Mouse (Mus musculus): ENCODE measurements around the gene Vil1. TPM values are rescaled to one million over a fixed set of nuclear protein-coding genes. Genes with fewer than 3 reads are reported as not detected.
A peak's percentile ranks its signal among the peaks of the same experiment; 100 is the strongest.

Gene Vil1
- under 1 TPM in 1 of 2 experiments, not detected in 1; 0.11 TPM for total RNA-seq (2021)
- long read RNA-seq, experiment 1, partial matches to known transcripts, result 0 of 1 reads
- long read RNA-seq, experiment 1, other reads (novel, unspliced or antisense), result 1 of 1 reads
- long read RNA-seq, experiment 2, result 0 reads

DNA sequence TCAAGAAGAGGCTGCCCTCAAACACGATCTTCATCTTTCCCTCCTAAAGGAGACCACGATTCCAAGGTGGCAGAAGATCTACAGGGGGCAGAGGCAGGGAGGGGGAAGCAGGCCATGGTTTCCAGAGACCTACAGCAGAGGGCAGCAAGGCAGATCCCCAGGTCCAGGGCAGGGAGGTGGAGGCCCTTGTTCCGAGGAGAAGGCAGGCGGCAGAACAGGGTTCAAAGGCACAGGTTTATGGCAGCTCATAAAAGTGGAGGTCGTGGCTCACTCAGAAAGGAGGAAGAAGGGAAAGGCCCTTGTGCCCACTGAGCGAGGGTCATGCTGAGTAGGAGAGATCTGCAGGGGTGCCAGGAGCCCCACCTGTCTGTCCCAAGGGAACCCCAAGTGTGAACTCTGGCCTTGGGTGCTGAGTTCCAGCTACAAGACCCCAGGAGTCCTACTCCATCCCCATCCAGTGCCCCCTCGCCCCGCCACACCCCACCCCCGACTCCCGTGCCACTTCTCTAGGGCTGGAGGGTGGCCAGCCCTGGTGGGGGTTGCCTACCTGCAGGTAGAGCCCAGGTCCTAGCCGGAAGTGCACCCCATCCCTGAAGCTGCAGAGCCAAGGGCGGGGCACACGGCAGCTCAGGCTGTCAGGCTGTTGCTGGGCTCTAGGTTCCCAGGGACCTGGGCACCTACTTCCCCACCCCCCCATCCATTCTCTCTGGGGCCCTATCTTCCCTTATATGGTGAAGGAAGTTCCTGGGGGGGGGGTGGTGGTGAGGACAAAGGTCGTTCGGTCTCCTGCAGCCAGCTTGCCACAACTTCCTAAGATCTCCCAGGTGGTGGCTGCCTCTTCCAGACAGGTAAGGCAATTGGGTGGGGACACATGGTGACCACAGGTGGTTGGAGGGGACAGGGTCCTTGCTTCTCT, at the start of gene Vil1:
Gene Vil1, plus strand, starts transcription at position 788 of the 916 bp plus-strand sequence.
- DNase-seq (ENCODE audit: low spot score), result no peak

- DNase-seq (ENCODE audit: low spot score), result no peak
Observed at GRCm38 (mm10) chr1:74359952-74360517, 49.1 kb upstream of the Vil1 start.

DNA sequence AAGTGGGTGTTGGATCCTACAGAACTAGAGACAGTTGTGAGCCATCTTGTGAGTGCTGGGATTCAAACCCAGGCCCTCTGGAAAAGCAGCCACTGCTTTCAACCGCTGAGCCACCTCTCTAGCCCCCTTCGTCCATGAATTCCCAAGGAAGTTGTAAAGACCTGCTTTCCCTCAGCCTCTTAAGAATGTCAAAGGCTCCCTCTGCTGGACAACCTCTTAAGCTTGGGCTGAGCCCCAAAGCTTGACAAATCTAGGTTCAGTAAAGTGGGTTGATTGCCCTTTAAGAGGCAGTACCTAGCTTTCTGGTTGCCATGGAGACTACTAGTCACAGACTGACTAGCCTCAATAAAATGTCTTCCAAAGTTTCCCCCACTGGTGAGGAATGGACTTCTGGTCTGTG, 47.4 kb upstream of the Vil1 start, which contains the start of gene Catip:
Gene Catip, plus strand, starts transcription at position 297 of the 400 bp plus-strand sequence.
- peak; percentile 87 for DNase-seq (ENCODE audit: low spot score)

DNA sequence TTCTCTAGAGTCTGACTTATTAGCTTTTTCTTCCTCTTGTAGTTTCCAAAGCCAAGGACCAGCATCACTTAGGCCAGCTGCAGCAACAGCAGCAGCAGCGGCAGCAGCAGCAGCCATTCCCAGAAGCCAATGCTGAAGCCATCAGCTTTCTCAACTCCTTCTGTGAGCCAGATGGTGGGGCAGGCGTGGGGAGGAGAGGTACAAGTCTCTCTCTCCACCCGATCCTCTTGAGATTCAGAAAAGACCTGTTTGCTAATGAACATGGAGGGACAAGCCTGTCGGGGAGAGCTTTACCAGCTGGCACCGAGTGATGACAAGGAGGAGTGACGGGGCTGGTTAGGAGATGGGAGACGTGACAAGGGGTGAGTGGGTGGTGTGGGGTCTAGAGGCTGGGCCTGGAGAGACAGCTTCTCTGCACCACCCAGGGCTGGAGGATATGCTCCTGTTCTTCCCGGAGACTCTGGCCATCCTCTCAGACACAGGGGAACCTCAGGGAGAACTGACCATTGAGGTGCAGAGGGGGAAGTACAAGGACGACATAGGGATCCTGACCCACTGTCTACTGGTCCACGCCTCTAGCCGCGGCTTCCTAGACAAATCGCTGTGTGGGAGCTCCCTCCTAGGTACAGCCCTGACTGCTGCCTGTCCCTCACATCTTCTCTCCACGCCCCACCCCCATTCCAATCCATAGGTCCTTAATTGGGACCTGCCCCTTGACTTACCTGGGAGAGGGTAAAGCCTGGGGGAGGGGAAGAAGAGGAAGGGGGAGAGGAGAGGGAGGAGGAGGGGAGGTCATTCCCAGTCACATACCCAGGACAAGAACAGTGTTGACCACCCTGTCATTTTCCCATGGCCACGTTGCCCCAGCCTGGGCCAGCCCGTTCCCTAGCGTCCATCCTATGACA, 46.6 kb upstream of the Vil1 start:
- no peak for DNase-seq (ENCODE audit: low spot score)

GRCm38 (mm10) chr1:74363437-74363836, 45.7 kb upstream of the Vil1 start:
- no peak for DNase-seq (ENCODE audit: low spot score)

DNA sequence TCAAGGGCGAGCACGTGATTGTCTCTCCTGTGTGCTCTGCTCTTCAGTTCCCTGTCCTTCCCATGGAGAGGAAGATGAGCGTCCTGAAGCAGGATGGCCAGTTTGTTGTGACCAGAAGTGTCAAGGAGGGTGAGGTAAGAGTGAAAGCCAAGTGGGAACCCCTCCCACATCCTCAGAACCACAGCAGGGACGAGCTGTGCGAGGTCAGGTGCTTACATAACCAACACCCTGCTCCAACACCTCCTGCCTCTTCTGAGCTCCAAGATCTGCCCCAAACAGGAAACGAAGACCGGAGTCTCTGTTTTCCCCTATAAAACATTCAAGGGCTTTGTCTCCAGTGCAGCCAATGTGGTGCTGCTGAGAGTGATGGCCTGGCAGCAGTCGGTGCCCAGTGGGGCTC, 44.9 kb upstream of the Vil1 start:
- DNase-seq (ENCODE audit: low spot score), result no peak

- peak; percentile 52 for DNase-seq (ENCODE audit: low spot score)
Observed at GRCm38 (mm10) chr1:74367886-74368645, 41.1 kb upstream of the Vil1 start.

DNA sequence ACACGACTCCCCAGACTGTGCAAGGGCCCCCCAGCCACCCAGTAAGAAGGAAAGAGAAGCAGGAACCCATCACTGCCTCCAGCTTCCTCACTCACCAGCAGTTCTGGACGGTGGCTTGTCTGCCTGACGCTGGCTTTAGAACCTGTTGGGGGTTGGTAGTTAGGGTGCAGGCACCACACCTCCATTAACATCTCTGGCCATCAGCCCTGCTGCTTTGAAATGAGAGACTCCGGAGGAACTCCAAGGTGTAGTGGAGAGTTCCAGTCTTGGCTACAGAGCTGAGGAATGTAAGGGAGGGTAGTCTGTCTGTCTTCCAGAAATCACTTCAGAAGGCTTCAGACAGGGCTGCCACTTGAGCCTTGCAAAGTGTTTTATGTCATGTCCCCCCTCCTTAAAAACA, 39.1 kb upstream of the Vil1 start:
- no peak for DNase-seq (ENCODE audit: low spot score)

DNA sequence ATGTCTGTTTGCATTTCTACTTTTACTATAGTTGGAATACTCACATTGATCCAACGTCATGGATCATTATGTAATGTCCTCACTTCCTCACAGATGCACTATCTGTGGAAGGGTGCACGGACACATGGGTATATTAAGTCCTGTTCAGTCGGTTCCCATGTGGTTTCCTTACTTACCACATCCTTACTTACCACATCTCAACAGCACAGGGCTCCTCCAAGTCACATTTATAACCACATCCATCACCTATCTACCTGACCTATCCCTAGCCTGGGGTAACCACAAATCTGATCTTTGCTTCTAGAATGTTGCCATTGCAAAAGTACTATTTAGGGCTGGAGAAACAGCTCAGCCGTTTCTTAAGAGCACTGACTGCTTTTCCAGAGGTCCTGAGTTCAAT, 35.8 kb upstream of the Vil1 start:
- no peak for DNase-seq (ENCODE audit: low spot score)

GRCm38 (mm10) chr1:74374980-74375379, 34.2 kb upstream of the Vil1 start, which contains the start of gene Slc11a1:
Gene Slc11a1, plus strand, starts transcription at chr1:74375195.
- DNase-seq (ENCODE audit: low spot score), result no peak

DNA sequence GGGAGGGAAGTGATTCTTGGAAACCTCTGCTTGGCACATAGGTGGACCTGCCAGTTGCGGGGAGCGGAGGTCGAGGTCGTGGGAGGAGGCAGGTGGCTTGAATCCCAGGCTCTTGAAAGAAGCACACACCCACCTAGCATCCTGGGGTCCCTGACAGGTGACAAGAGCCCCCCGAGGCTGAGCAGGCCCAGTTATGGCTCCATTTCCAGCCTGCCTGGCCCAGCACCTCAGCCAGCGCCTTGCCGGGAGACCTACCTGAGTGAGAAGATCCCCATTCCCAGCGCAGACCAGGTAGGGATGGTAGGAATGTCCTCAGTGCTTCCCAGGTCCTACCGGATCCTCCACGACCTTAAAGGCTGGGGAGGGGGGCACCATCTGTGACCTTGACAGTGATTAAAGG, 33.6 kb upstream of the Vil1 start:
- no peak for DNase-seq (ENCODE audit: low spot score)

GRCm38 (mm10) chr1:74376396-74376795, 32.8 kb upstream of the Vil1 start:
- peak; percentile 61 for DNase-seq (ENCODE audit: low spot score)

DNA sequence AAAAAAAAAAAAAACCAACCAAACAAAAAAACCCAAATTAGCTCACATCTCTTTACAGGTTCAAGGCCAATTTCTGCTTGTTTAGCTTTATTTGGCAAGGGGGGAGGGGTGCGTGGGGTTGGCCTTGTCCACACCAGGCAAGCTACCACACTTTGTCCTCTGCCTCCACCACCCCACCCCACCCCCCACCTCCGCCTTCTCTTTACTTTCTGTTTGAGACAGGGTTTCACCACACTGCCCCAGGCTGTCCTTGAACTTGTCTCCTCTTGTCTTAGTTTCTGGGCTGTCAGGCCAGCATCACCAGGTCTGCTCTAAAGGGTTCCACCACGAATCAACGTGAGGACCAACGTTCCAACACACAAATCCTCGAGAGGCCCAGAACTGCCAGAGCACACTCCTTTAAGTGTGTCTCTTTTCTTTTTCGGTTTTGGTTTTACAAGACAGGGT, 30.1 kb upstream of the Vil1 start:
- no peak for DNase-seq (ENCODE audit: low spot score)

DNA sequence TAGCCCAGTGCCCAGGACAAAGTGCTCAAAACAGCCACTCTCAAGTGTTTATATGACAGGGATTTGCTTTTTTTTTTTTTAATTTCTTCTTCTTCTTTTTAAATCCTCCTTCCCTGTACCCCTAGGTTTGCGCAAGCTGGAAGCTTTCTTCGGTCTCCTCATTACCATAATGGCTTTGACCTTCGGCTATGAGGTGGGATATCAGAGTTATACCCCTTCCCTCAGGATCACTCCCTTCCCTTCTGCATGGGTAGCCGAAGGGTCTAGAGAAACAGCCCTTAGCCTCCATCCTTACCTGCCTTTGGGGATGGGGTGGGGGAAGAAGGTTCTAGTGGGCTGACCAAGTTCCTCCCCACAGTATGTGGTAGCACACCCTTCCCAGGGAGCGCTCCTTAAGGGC, 28.7 kb upstream of the Vil1 start:
- no peak for DNase-seq (ENCODE audit: low spot score)

DNA sequence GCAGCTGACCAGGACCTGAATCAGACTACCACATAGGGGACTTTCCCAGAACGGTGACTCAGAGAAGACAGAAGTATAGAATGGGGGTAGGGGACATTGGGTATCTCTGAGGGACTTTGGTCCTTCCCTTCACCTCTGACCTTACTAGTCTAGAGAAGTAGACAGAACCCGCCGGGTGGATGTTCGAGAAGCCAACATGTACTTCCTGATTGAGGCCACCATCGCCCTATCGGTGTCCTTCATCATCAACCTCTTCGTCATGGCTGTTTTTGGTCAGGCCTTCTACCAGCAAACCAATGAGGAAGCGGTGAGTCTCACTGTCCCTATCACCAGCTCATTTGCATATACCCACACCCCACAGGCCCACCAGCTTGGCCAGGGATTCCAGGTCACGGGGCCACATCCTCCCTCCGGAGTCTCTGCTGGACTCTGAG, 27.6 kb upstream of the Vil1 start:
- no peak for DNase-seq (ENCODE audit: low spot score)

DNA sequence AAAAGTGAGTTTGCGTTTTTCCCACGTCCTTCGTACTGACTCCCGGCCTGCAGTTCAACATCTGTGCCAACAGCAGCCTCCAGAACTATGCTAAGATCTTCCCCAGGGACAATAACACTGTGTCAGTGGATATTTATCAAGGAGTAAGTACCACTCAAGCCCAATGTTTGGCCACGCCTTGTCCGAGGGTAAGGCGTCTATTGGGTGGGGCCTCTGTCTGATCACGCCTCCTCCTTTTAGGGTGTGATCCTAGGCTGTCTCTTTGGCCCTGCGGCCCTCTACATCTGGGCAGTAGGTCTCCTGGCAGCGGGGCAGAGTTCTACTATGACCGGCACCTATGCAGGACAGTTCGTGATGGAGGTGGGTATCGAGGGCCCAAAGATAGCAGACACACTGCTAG, 25.8 kb upstream of the Vil1 start:
- DNase-seq (ENCODE audit: low spot score), result no peak

GRCm38 (mm10) chr1:74384525-74384924, 24.7 kb upstream of the Vil1 start:
- DNase-seq (ENCODE audit: low spot score), result no peak

- no peak for DNase-seq (ENCODE audit: low spot score)
Observed at GRCm38 (mm10) chr1:74385064-74385463, 24.1 kb upstream of the Vil1 start.

- no peak for DNase-seq (ENCODE audit: low spot score)
Observed at GRCm38 (mm10) chr1:74385531-74385930, 23.6 kb upstream of the Vil1 start.

GRCm38 (mm10) chr1:74386363-74386713, 22.8 kb upstream of the Vil1 start:
- DNase-seq (ENCODE audit: low spot score), result no peak
